Mouse (Mus musculus) kidney, embryonic 14.5 days (tissue): ENCODE measurements at regions not wholly inside any gene's neighbourhood (a gene's known extent, or its start where the extent isn't known, plus 50 kb on each side); places are given as distances from the start of the nearest gene placed in this dataset.

ENCODE experiments used
- ATAC-seq: fragments of 200-750 bp; cut with Nextera tagmentation; 2 replicates; pipeline ENCODE4 v1.8.0; 2017; ENCODE audit warnings: moderate number of reproducible peaks, mild to moderate bottlenecking, moderate TSS enrichment, moderate library complexity; ENCODE audit not compliant: low FRiP score, low TSS enrichment
- H3K27ac ChIP-seq: fragments of 300-500 bp; sonication (generic); 2 replicates; pipeline ENCODE4 v1.5.1; 2014; ENCODE audit warnings: low read depth, mild to moderate bottlenecking, low read length, moderate library complexity, mixed read lengths
- H3K27me3 ChIP-seq: fragments of 300-500 bp; sonication (generic); 2 replicates; pipeline ENCODE4 v1.6.1; 2014; ENCODE audit warnings: mild to moderate bottlenecking, low read length; ENCODE audit not compliant: control insufficient read depth, insufficient read depth
- H3K36me3 ChIP-seq: fragments of 300-500 bp; sonication (generic); 2 replicates; pipeline ENCODE4 v1.6.1; 2014; ENCODE audit warnings: low read length, mixed read lengths; ENCODE audit not compliant: control insufficient read depth, insufficient read depth
- H3K4me1 ChIP-seq: fragments of 300-500 bp; sonication (generic); 2 replicates; pipeline ENCODE4 v1.6.1; 2014; ENCODE audit warnings: low read length, mixed read lengths; ENCODE audit not compliant: control insufficient read depth, insufficient read depth
- H3K4me2 ChIP-seq: fragments of 300-500 bp; sonication (generic); replicated peaks from 2 replicates; pipeline ENCODE4 v1.6.1; 2014; ENCODE audit warnings: low read depth, mild to moderate bottlenecking, low read length
- H3K4me3 ChIP-seq: fragments of 300-500 bp; sonication (generic); 2 replicates; pipeline ENCODE4 v1.5.1; 2014; ENCODE audit warnings: mild to moderate bottlenecking, low read length
- H3K9ac ChIP-seq: fragments of 300-500 bp; sonication (generic); 2 replicates; pipeline ENCODE4 v1.6.1; 2014; ENCODE audit warnings: low read depth, mild to moderate bottlenecking, low read length, moderate library complexity
- H3K9me3 ChIP-seq: fragments of 300-500 bp; sonication (generic); 2 replicates; pipeline ENCODE4 v1.6.1; 2016; ENCODE audit warnings: low read length; ENCODE audit not compliant: control insufficient read depth
- WGBS: fragments of 180-500 bp; shearing (Covaris S2); extraction: QIAGEN DNeasy Blood & Tissue Kit; methylation state at CpG from one replicate; pipeline ENCODE4 v1.1.7; 2014; 5-methylcytosine and 5-hydroxymethylcytosine counted together

DNA sequence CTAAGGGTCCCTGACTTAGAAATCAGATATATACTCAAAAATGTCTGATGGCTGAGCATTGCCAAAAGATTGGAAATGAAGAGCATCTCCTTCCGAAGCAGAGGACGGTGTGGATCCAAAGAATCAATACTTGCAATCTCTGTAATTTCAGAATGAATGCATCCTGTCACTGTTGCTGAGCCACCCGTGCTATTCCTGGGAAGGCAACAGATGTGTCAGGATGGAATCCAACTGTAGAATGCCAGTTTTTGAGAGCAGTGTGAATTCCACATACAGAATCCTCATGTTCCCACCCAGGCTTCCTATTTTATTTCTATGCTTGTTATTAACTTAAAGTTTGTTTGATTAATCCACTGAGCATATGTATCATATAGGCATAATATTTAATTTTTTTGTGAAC lies 633.9 kb downstream of the Kcnj2 start:
- 87% methylated on average over 3 of the region's 3 CpGs for WGBS
- no peaks in the 10 kb centered on the region for H3K36me3 ChIP-seq
- no peak overlapping the region for H3K4me3 ChIP-seq
- ATAC-seq, result no peak
- H3K27me3 ChIP-seq, result 0 out of 2 replicates have a peak, but pooled peaks cover 2% of the 10 kb centered on the region
- no peak overlapping the region for H3K4me2 ChIP-seq
- no peak overlapping the region for H3K27ac ChIP-seq
- H3K4me1 ChIP-seq, result no peaks in the 10 kb centered on the region
- H3K9me3 ChIP-seq, result no peaks in the 10 kb centered on the region
- H3K9ac ChIP-seq, result no peak overlapping the region

DNA sequence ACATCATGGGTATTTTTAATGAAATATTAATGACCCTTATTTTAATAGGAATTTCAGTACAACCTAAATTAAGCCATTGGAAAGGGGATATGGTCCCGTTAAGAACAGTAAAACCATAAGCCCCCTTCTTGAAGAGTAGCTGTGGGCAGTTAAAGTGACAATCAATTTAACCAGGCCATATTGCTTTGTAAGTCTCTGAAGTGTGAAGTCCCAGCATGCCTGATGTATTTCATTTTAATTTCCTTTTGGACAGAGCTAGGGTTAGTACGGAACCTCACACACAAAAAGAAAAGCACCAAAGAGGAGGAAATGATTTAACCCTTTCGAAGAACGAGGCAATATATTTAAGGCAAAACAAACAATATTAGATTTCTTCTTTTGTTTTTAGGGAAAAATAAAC lies 640.9 kb downstream of the Kcnj2 start:
- no peaks in the 10 kb centered on the region for H3K36me3 ChIP-seq
- no peaks in the 10 kb centered on the region for H3K27me3 ChIP-seq
- H3K9ac ChIP-seq, result no peak overlapping the region
- no peak overlapping the region for H3K4me2 ChIP-seq
- H3K4me3 ChIP-seq, result no peak overlapping the region
- H3K4me1 ChIP-seq, result no peaks in the 10 kb centered on the region
- peak; percentile 80; the same call in 1 of the 2 replicates for ATAC-seq
- H3K27ac ChIP-seq, result no peak overlapping the region
- H3K9me3 ChIP-seq, result no peaks in the 10 kb centered on the region
- 8% methylated on average over 4 of the region's 4 CpGs for WGBS

DNA sequence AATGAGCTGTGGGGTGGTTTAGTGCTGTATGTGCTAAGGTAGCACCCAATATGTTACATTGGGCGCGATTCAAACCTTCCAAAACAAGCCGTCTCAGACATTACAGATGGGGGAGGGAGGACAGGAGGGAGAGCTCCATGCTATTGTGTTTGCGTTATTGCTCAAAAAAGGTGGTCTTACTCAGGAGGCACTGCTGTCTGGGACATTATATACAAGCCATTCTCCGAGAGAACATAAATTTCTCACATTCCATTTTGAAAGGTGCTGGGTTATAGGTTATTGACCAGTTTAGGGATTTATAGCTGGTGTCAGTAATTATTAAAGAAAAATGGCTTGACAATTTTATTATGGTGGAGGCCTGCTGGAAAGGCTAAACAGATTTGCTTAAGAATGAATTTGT lies 649.4 kb downstream of the Kcnj2 start:
- Histone ChIP-seq H3K36me3 (no peaks in the 10 kb centered on the region), H3K27me3 (no peaks in the 10 kb centered on the region), H3K9me3 (no peaks in the 10 kb centered on the region), H3K9ac (no peak overlapping the region), H3K4me2 (no peak overlapping the region), H3K4me3 (no peak overlapping the region), H3K27ac (no peak overlapping the region), H3K4me1 (no peaks in the 10 kb centered on the region)
- 28% methylated on average over 5 of the region's 5 CpGs for WGBS
- ATAC-seq, result no peak

DNA sequence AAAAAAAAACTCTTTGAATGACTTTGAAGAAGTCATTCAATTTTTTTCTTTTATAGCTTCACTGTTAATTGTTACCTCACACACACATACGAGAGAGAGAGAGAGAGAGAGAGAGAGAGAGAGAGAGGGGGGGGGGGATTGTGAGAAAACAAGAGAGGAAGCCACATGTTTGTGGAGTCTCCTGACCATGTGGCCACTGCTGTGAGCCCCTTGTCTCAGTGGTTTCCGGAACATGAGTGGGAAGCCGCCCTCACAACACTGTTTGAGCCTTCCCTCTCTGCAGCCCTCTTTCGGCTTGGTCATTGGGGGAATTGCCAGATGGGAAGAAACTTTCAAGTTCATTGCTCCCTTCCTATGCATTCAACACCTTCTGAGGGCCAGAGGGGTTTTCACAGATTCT lies 656.3 kb downstream of the Kcnj2 start:
- Histone ChIP-seq H3K4me2 (no peak overlapping the region), H3K9me3 (no peaks in the 10 kb centered on the region), H3K27ac (no peak overlapping the region), H3K4me3 (no peak overlapping the region), H3K9ac (no peak overlapping the region), H3K27me3 (no peaks in the 10 kb centered on the region), H3K4me1 (no peaks in the 10 kb centered on the region), H3K36me3 (no peaks in the 10 kb centered on the region)
- no peak for ATAC-seq
- WGBS, result 64% methylated on average over 4 of the region's 4 CpGs

DNA sequence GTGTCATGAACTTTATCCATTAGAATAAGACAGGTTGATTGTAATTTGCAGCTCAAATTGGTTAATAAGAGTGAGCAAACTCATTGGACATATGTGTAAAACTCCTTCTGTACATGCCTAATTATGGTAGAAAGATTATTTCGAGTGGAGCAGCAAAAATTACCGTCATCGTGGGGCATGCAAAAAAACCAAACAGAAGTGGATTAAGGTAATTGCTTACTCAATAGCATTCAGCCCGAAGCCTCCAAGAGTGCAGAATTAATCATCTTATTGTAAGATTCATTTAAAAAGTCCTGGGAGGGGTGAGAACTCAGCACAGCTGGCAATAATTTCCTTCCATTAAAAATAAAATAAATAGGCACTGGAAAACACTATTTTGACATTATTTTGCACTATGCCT lies 662.2 kb downstream of the Kcnj2 start:
- H3K27me3 ChIP-seq, result no peaks in the 10 kb centered on the region
- no peak for ATAC-seq
- 90% methylated on average over 4 of the region's 4 CpGs for WGBS
- no peak overlapping the region for H3K27ac ChIP-seq
- no peaks in the 10 kb centered on the region for H3K9me3 ChIP-seq
- no peak overlapping the region for H3K4me3 ChIP-seq
- no peaks in the 10 kb centered on the region for H3K4me1 ChIP-seq
- no peak overlapping the region for H3K4me2 ChIP-seq
- no peak overlapping the region for H3K9ac ChIP-seq
- H3K36me3 ChIP-seq, result no peaks in the 10 kb centered on the region

DNA sequence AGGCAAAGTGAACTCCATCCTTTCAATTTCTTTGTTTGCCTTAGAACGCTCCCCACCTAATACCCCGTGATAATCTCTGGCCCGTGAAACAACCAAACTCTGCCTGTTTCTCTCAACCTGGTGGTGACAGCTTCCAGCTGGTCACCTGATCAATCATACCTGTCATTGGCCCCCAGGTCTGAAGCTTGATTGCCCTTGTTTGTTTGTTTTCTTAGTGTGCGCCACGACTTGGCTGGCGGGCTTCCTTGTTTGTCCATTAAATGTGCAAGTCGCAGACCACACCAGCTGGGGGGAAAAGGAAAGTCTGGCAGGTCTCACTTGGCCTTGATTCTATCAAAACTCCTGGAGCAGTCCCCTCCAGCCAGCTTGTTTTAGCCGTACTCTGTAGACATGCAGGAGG lies 666.1 kb downstream of the Kcnj2 start:
- Histone ChIP-seq H3K4me3 (no peak overlapping the region), H3K4me1 (no peaks in the 10 kb centered on the region), H3K27me3 (no peaks in the 10 kb centered on the region), H3K9ac (no peak overlapping the region), H3K27ac (no peak overlapping the region), H3K4me2 (no peak overlapping the region), H3K9me3 (no peaks in the 10 kb centered on the region), H3K36me3 (no peaks in the 10 kb centered on the region)
- no peak for ATAC-seq
- WGBS, result 13% methylated on average over 8 of the region's 8 CpGs

DNA sequence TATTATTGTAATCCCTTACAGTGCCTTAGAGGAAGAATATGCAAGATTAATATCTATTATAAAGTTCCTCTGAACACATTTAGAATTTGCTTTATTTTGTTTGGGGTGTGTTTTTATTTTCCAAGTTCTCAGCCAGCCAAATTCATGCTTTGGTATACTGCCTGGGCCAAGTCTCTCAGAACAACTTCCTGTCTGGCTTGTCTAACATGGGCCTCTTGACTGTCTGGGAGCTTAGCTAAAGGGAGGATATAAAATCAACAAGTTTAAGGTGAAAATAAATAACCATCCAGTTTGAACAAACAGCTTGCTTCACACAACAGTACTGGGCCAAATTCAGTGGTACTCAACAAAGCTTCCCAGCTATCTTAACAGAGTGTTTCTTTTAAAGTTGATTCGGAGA lies 669.5 kb downstream of the Kcnj2 start:
- H3K27ac ChIP-seq, result no peak overlapping the region
- no peaks in the 10 kb centered on the region for H3K36me3 ChIP-seq
- H3K9me3 ChIP-seq, result no peaks in the 10 kb centered on the region
- H3K27me3 ChIP-seq, result no peaks in the 10 kb centered on the region
- WGBS, result 79% methylated on average over 1 of the region's 1 CpGs
- no peak overlapping the region for H3K9ac ChIP-seq
- no peak overlapping the region for H3K4me3 ChIP-seq
- H3K4me2 ChIP-seq, result no peak overlapping the region
- no peaks in the 10 kb centered on the region for H3K4me1 ChIP-seq
- ATAC-seq, result no peak

DNA sequence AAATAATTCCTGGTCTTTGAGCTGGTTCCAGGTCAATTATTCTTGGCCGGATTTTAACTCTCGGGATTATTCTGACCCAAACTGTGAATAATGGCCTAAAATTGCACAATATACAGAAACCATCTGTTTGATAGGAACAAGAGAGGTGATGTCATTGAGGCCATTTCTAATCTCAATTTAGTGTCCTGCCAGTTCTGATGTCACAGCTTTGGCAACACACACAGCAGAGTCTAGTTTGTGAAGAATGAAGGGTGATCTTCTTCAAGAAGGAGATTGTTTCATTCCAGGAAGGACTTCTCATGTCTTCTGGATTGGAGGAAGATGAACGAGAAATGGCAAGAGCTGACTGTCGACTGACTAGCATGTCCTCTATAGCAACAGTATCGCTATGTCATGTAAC lies 670.0 kb downstream of the Kcnj2 start:
- H3K36me3 ChIP-seq, result no peaks in the 10 kb centered on the region
- no peaks in the 10 kb centered on the region for H3K9me3 ChIP-seq
- H3K4me2 ChIP-seq, result no peak overlapping the region
- H3K27ac ChIP-seq, result no peak overlapping the region
- H3K4me3 ChIP-seq, result no peak overlapping the region
- H3K27me3 ChIP-seq, result no peaks in the 10 kb centered on the region
- H3K9ac ChIP-seq, result no peak overlapping the region
- ATAC-seq, result no peak
- H3K4me1 ChIP-seq, result no peaks in the 10 kb centered on the region
- 87% methylated on average over 5 of the region's 5 CpGs for WGBS

DNA sequence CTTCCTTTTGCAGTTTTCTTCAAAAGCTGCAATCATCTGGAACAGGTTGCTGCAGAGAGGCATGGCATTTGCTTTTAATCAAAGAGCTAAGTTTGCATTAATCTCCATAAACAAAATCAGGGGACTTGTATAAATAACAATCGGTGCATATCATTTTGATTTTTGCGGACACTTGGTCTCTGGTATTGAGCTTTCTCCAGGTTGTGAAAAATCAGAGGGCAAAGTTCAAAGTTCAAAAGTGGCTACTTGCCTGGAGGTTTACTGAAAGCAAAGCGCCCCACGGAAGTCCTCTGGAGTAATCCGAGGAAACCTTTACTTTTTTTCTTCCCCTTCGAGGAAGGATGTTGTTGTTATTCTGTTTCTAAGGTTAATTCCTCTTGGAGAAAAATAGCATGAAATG lies 677.4 kb downstream of the Kcnj2 start:
- Histone ChIP-seq H3K4me2 (no peak overlapping the region), H3K27me3 (no peaks in the 10 kb centered on the region), H3K27ac (no peak overlapping the region), H3K4me3 (no peak overlapping the region), H3K9ac (no peak overlapping the region), H3K9me3 (no peaks in the 10 kb centered on the region), H3K36me3 (no peaks in the 10 kb centered on the region), H3K4me1 (no peaks in the 10 kb centered on the region)
- 29% methylated on average over 6 of the region's 6 CpGs for WGBS
- ATAC-seq, result no peak
